ENCODE assay signal across 7 mouse cellular contexts in genomic region chr1:61203170-61203569, GRCm38 (mm10).
DNase-seq lines count a peak whose midpoint lies in the region; ATAC-seq lines count a peak whose summit lies in the region.

No protein-coding gene starts in this region.

- peak; percentile 20 for DNase-seq in R1 (ENCODE audit: low read depth, low spot score)
- peak; percentile 11 for DNase-seq in cerebellum, adult 8-10 months
- peak; percentile 69 for DNase-seq in forelimb bud, embryonic 11.5 days (ENCODE audit: low read depth, low spot score)
- DNase-seq in retina, embryonic 14.5 days (ENCODE audit: low spot score), result peak; percentile 7
- no peak for DNase-seq in layer of hippocampus, postnatal 36 days
- DNase-seq in frontal cortex, postnatal 36 days (ENCODE audit: low spot score in 2 of 2), result no peak

- H3K4me2 ChIP-seq in limb, embryonic 12.5 days, result peak overlapping the region; percentile 47

- H3K36me3 ChIP-seq in limb, embryonic 12.5 days, result no peaks in the 10 kb centered on the region

- peak; percentile 86 for ATAC-seq in limb, embryonic 12.5 days (ENCODE audit: insufficient number of reproducible peaks, insufficient read depth, low FRiP score, low TSS enrichment, low read depth)

- 15% methylated on average over 15 of the region's 15 CpGs for WGBS in limb, embryonic 12.5 days

- H3K27ac ChIP-seq in limb, embryonic 12.5 days, result peak overlapping the region; percentile 66

- peaks cover 24% of the 10 kb centered on the region for H3K4me1 ChIP-seq in limb, embryonic 12.5 days (replicated peaks)

- no peaks in the 10 kb centered on the region; the same call in 1 of the 2 replicates for H3K27me3 ChIP-seq in limb, embryonic 12.5 days

- H3K9ac ChIP-seq in limb, embryonic 12.5 days (replicated peaks), result no peak overlapping the region

- no peaks in the 10 kb centered on the region for H3K9me3 ChIP-seq in limb, embryonic 12.5 days

- H3K4me3 ChIP-seq in limb, embryonic 12.5 days (replicated peaks), result no peak overlapping the region

Comparison
In these comparisons a context has a peak if more than half of its experiments do, and no peak if none do; other contexts are left out.
1. DNase-seq: peak in R1 (single experiment), cerebellum, adult 8-10 months (single experiment), forelimb bud, embryonic 11.5 days (single experiment) and retina, embryonic 14.5 days (single experiment); none in layer of hippocampus, postnatal 36 days (0 of 2) and frontal cortex, postnatal 36 days (0 of 2).